Mouse (Mus musculus): ENCODE measurements around the gene Vps41.

Gene Vps41

GRCm38 (mm10) chr13:18794454-18794853 lies 77.4 kb downstream of the Vps41 start:
- no peak for DNase-seq (ENCODE audit: low spot score in 2 of 2)

GRCm38 (mm10) chr13:18797555-18797954 lies 80.5 kb downstream of the Vps41 start:
- DNase-seq (ENCODE audit: low spot score in 2 of 2) = no peak

GRCm38 (mm10) chr13:18800434-18800833 lies 83.3 kb downstream of the Vps41 start:
- no peak for DNase-seq (ENCODE audit: low spot score in 2 of 2)

- no peak for DNase-seq (ENCODE audit: low spot score in 2 of 2)
Measured at GRCm38 (mm10) chr13:18809465-18809864, 92.4 kb downstream of the Vps41 start.

- DNase-seq (ENCODE audit: low spot score in 2 of 2) = peak; percentile 68 to 75
Measured at GRCm38 (mm10) chr13:18809978-18810675, 93.0 kb downstream of the Vps41 start.

- no peak for DNase-seq (ENCODE audit: low spot score in 2 of 2)
Measured at GRCm38 (mm10) chr13:18824420-18825123, 107.5 kb downstream of the Vps41 start.

- no peak for DNase-seq (ENCODE audit: low spot score in 2 of 2)
Measured at GRCm38 (mm10) chr13:18827029-18827428, 109.9 kb downstream of the Vps41 start.

GRCm38 (mm10) chr13:18830486-18830885 lies 113.4 kb downstream of the Vps41 start:
- DNase-seq (ENCODE audit: low spot score in 2 of 2) = no peak

GRCm38 (mm10) chr13:18839231-18839630 lies 122.1 kb downstream of the Vps41 start:
- DNase-seq (ENCODE audit: low spot score in 2 of 2) = no peak

GRCm38 (mm10) chr13:18840366-18840765 lies 123.3 kb downstream of the Vps41 start:
- DNase-seq (ENCODE audit: low spot score in 2 of 2) = no peak

- no peak for DNase-seq (ENCODE audit: low spot score in 2 of 2)
Measured at GRCm38 (mm10) chr13:18841019-18841418, 123.9 kb downstream of the Vps41 start.

- no peak for DNase-seq (ENCODE audit: low spot score in 2 of 2)
Measured at GRCm38 (mm10) chr13:18841752-18842282, 124.7 kb downstream of the Vps41 start.

- DNase-seq (ENCODE audit: low spot score in 2 of 2) = no peak
Measured at GRCm38 (mm10) chr13:18842556-18842955, 125.5 kb downstream of the Vps41 start.

- DNase-seq (ENCODE audit: low spot score in 2 of 2) = no peak
Measured at GRCm38 (mm10) chr13:18843546-18843945, 126.5 kb downstream of the Vps41 start.

GRCm38 (mm10) chr13:18847386-18847785 lies 130.3 kb downstream of the Vps41 start:
- no peak for DNase-seq (ENCODE audit: low spot score in 2 of 2)

GRCm38 (mm10) chr13:18849563-18849962 lies 132.5 kb downstream of the Vps41 start:
- no peak for DNase-seq (ENCODE audit: low spot score in 2 of 2)

- no peak for DNase-seq (ENCODE audit: low spot score in 2 of 2)
Measured at GRCm38 (mm10) chr13:18851182-18851581, 134.1 kb downstream of the Vps41 start.

GRCm38 (mm10) chr13:18852718-18853117 lies 135.6 kb downstream of the Vps41 start:
- no peak for DNase-seq (ENCODE audit: low spot score in 2 of 2)

- DNase-seq (ENCODE audit: low spot score in 2 of 2) = peak; percentile 22 to 28
Measured at GRCm38 (mm10) chr13:18856026-18856802, 139.1 kb downstream of the Vps41 start.

GRCm38 (mm10) chr13:18858183-18858582 lies 141.1 kb downstream of the Vps41 start:
- peak; percentile 87 to 93 for DNase-seq (ENCODE audit: low spot score in 2 of 2)

- no peak for DNase-seq (ENCODE audit: low spot score in 2 of 2)
Measured at GRCm38 (mm10) chr13:18859389-18859788, 142.3 kb downstream of the Vps41 start.

- DNase-seq (ENCODE audit: low spot score in 2 of 2) = peak; percentile 46 to 54
Measured at GRCm38 (mm10) chr13:18868030-18868490, 151.0 kb downstream of the Vps41 start.
